In genomic region chr4:143341470-143341869, GRCm38 (mm10) we compare ENCODE assay signal across 17 mouse cellular contexts. TPM values are rescaled to one million over a fixed set of nuclear protein-coding genes. Genes with fewer than 3 reads are reported as not detected.
"Had no signal": no experiment of that assay in that cellular context is flagged by ENCODE, and none has a peak within 500 bp of the region (broad histone marks: within the 10 kb centered on the region; RNA-seq: fewer than 3 reads in every experiment).

No protein-coding gene starts in this region.

- H3K36me3 ChIP-seq: limb, embryonic 13.5 days; midbrain, embryonic 10.5 days; midbrain, embryonic 15.5 days; neural tube, embryonic 12.5 days had no signal

- DNase-seq: kidney, postnatal 25 days; layer of hippocampus, adult 9-11 months; layer of hippocampus, postnatal 36 days; lung, adult 18-20 months; spleen, adult 18-20 months; thymus, adult 2 months; thymus, postnatal 25 days had no signal

- H3K9me3 ChIP-seq: limb, embryonic 13.5 days; midbrain, embryonic 10.5 days; midbrain, embryonic 15.5 days; neural tube, embryonic 12.5 days had no signal

- H3K4me3 ChIP-seq: limb, embryonic 13.5 days; midbrain, embryonic 10.5 days; midbrain, embryonic 15.5 days; neural tube, embryonic 12.5 days had no signal

- H3K27ac ChIP-seq: limb, embryonic 13.5 days; liver, embryonic 14.5 days; midbrain, embryonic 10.5 days; midbrain, embryonic 15.5 days; neural tube, embryonic 12.5 days had no signal

- H3K4me1 ChIP-seq: limb, embryonic 13.5 days; midbrain, embryonic 10.5 days; midbrain, embryonic 15.5 days; neural tube, embryonic 12.5 days had no signal

- H3K4me2 ChIP-seq: limb, embryonic 13.5 days; midbrain, embryonic 15.5 days; neural tube, embryonic 12.5 days had no signal

- ATAC-seq: midbrain, embryonic 15.5 days had no signal

- H3K27me3 ChIP-seq: limb, embryonic 13.5 days; midbrain, embryonic 15.5 days; neural tube, embryonic 12.5 days had no signal

- H3K9ac ChIP-seq: limb, embryonic 13.5 days; liver, embryonic 14.5 days; midbrain, embryonic 15.5 days; neural tube, embryonic 12.5 days had no signal

RNA-seq across cellular contexts. Expression of gene Lrrc38, which starts 8.1 kb away (rescaled TPM):
- polyA plus RNA-seq: liver, adult 2 months; liver, embryonic 14.5 days; stomach, embryonic 14.5 days had no signal

RNA-seq across cellular contexts. Expression of gene Pramel1, which starts 52.8 kb away (rescaled TPM):
- polyA plus RNA-seq: kidney, embryonic 16.5 days; limb, embryonic 13.5 days; liver, adult 2 months; liver, embryonic 14.5 days; lung, embryonic 16.5 days; midbrain, embryonic 10.5 days; midbrain, embryonic 15.5 days; neural tube, embryonic 12.5 days; stomach, embryonic 14.5 days; thymus, adult 2 months; urinary bladder, adult 2 months had no signal
